Mouse (Mus musculus): Measurements from ENCODE around the gene Tdrd3. TPM values are rescaled to one million over a fixed set of nuclear protein-coding genes. Genes with fewer than 3 reads are reported as not detected.

Tdrd3 gene
- 44.3 and 48.0 TPM in 2 replicates for polyA plus RNA-seq (2015; fragmentation: Nextera tagmentation; extraction: Ambion mirVana)

DNA sequence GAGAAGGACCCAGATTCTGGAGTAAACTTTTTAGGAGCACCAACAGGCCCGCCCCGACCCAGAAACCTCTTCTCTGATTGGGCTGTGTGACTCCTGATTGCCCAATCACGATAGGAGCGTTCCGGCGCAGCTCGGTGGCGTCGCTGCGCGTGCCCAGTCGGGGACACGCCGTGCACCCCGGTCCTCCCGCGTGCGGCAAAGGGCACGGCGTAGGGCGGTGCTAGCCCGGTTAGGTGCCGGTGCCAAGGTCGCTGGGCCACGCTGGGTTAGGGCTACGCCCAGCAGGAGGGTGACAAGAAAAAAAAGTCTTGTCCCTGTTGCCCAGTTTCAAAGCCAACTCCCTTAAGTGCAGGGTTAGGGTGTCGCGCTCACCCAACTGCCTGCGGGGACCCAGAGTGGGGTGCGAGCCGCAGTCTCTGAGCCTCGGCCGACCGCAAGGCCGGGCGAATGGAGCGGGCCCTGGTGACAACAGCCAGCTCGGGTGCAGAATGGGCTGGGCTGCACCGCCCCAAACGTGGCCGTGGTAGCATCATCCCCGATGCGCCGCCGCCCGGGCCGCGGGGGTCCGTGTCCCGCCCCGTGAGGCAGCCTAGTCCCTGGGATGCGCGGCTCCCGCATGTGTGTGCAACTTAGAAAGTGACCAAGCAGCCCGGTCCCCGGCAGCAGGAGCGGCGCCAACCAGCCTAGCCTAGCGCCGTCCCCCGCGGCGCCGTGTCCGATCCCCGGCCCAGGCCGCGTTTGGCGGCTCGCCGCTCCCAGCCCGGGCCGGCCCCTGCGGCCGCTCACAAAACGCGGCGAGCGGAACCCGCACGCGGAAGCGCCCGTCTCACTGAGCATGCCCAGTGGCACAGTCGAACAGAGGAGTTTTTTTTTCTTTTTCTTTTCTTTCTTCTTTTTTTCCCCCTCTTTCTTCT lies at the start of gene Tdrd3:
Tdrd3 (plus strand) TSS at position 832 of the 914 bp plus-strand sequence.
- H3K9me3 ChIP-seq: no peaks in the 10 kb centered on the region
- H3K27me3 ChIP-seq (replicated peaks): no peaks in the 10 kb centered on the region
- H3K4me3 ChIP-seq: peak within 1 kb of the TSS; percentile 97
- ATAC-seq (replicated peaks): peak; percentile 97
- H3K36me3 ChIP-seq (replicated peaks): no peaks in the 10 kb centered on the region
- H3K9ac ChIP-seq: peak within 1 kb of the TSS; percentile 92
- peak within 1 kb of the TSS; percentile 77 for H3K4me2 ChIP-seq
- peaks cover 21% of the 10 kb centered on the region for H3K4me1 ChIP-seq
- peak within 1 kb of the TSS; percentile 99 for H3K27ac ChIP-seq
- under 1% methylated on average over 75 of the region's 85 CpGs for WGBS

DNA sequence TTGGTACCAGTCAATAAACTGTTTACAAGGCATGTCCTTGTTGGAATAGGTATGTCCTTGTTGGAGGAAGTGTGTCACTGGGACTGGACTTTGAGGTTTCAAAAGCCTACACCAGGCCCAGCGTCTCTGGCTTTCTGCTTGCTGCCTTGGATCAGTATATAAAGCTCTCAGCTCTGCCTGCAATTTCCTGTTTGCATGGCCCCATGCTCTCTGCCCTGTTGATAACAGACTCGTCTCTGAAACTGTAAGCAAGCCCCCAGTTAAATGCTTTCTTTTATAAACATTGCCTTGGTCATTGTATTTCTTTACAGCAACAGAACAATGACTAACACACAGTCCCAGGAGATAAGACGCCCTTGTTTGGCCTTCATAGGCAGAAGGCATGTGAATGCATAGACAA lies 49.3 kb upstream of the Tdrd3 start:
- no peak for ATAC-seq (replicated peaks)
- no peak overlapping the region for H3K27ac ChIP-seq
- H3K4me2 ChIP-seq: no peak overlapping the region
- no peaks in the 10 kb centered on the region for H3K4me1 ChIP-seq
- H3K4me3 ChIP-seq: no peak overlapping the region
- WGBS: 66% methylated on average over 3 of the region's 3 CpGs
- H3K9ac ChIP-seq: no peak overlapping the region
- no peaks in the 10 kb centered on the region for H3K9me3 ChIP-seq
- H3K36me3 ChIP-seq (replicated peaks): no peaks in the 10 kb centered on the region
- H3K27me3 ChIP-seq (replicated peaks): no peaks in the 10 kb centered on the region

DNA sequence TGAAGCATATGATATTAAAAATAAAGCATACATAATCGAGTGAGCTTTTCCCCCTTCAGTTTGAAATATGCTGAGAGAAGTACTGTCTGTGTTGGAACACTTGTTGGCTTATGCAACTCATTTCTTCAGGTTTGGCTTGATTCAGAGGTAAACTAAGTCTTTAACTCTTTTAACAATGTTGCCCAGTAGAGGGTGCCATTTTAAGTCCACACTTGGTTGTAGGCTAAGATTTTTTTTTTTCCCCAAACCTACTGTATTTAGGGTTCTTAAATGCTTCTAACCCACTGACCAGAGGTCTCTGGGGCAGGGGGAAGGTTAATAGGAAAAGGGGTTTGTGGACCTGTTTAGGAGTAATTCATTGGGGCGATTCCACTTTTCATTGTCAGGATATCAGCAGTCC lies 33.4 kb upstream of the Tdrd3 start:
- Histone ChIP-seq H3K9me3 (no peaks in the 10 kb centered on the region), H3K4me2 (no peak overlapping the region), H3K4me3 (no peak overlapping the region), H3K27me3 (replicated peaks) (no peaks in the 10 kb centered on the region), H3K9ac (no peak overlapping the region), H3K27ac (no peak overlapping the region), H3K4me1 (no peaks in the 10 kb centered on the region), H3K36me3 (replicated peaks) (no peaks in the 10 kb centered on the region)
- 73% methylated on average over 2 of the region's 2 CpGs for WGBS
- ATAC-seq (replicated peaks): no peak

DNA sequence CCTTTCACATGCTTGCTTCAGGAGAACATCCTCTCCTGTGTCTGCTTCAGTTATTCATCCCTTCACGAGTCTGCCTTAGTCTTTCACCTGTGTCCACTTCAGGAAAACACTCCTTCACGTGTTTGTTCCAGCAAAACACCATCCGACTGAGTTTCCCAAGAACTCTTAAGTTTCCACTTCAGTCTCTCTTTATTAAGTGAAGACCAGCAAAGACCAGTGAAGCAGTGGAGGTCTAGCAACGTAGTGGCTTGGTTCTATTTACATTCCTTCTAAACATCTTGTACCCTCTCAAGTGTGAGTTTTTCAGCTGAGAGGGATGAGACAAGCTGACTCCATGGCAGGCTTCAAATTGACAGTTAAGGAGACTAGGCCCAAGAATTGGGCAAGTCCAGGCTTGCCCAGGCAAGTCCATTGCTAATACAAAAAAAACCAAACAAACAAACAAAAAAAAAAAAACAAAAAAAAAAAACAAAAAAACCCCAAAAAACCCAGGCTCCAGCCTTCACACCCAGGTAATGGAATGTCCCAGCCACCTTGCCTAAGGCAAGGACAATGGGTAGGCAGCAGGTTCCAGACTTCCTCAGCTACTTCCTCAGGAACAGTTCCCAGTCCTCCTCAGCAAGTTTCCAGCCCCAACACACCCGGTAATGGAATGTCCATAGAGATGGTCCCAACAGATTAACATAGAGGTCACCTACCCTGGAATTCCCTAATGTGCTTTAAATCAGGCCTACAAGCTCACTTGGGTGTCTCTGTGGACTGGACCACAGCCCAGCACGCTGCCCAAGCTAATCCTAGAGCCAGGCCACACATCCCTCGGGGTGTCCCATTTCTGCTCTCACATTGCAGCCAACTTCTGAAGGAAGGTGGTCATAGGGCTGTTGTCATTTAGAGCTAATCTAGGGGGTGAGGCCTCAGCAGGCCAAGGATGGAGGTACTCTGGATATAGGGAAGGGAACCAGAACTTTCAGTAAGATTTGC lies 31.9 kb upstream of the Tdrd3 start:
- 85% methylated on average over 7 of the region's 7 CpGs for WGBS
- Histone ChIP-seq H3K36me3 (replicated peaks) (no peaks in the 10 kb centered on the region), H3K4me2 (no peak overlapping the region), H3K27ac (no peak overlapping the region), H3K27me3 (replicated peaks) (no peaks in the 10 kb centered on the region), H3K4me3 (no peak overlapping the region), H3K9me3 (no peaks in the 10 kb centered on the region), H3K4me1 (no peaks in the 10 kb centered on the region), H3K9ac (no peak overlapping the region)
- ATAC-seq (replicated peaks): no peak

DNA sequence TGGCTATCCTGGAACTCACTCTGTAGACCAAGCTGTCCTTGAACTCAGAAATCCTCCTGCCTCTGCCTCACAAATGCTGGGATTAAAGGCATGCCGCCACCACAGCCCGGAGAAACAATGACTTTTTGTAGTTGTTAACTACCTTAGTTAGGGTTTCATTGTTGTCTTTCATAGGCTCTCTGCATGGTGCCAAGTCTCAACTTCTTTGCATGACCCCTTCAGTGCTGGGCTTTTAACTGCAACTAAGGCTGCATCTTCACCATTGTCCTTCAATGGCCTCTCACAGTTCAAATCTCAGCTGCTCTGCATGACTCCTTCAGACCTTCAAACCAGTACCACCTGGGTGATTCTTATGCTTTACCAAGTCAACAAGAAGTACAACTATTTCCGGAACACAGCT lies 23.3 kb upstream of the Tdrd3 start:
- Histone ChIP-seq H3K4me1 (no peaks in the 10 kb centered on the region), H3K9me3 (no peaks in the 10 kb centered on the region), H3K27ac (no peak overlapping the region), H3K27me3 (replicated peaks) (no peaks in the 10 kb centered on the region), H3K36me3 (replicated peaks) (no peaks in the 10 kb centered on the region), H3K4me3 (no peak overlapping the region), H3K9ac (no peak overlapping the region), H3K4me2 (no peak overlapping the region)
- WGBS: 75% methylated on average over 3 of the region's 3 CpGs
- ATAC-seq (replicated peaks): no peak

DNA sequence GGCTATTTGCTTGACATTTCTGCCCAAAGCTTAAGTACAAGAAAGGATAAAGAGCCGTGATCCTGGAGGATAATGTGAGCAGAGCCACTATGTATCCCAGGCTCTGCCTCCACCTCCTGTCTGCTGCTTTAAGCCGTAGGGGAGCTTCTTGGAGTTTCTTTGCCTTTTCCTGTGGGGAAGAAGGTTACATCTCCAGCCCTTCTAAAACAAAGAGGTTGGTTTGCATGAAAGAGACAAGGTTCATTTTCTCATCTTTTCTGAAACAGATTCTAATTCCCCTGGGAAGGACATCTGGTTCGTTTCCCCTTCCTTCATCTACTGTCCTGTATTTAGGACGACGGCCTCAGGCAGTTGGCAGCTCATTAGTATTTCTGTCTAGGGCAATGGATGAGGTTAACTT lies 19.8 kb upstream of the Tdrd3 start:
- Histone ChIP-seq H3K27me3 (replicated peaks) (no peaks in the 10 kb centered on the region), H3K9ac (no peak overlapping the region), H3K27ac (no peak overlapping the region), H3K4me2 (no peak overlapping the region), H3K4me1 (no peaks in the 10 kb centered on the region), H3K9me3 (no peaks in the 10 kb centered on the region), H3K4me3 (no peak overlapping the region), H3K36me3 (replicated peaks) (no peaks in the 10 kb centered on the region)
- no peak for ATAC-seq (replicated peaks)
- WGBS: 41% methylated on average over 5 of the region's 5 CpGs

DNA sequence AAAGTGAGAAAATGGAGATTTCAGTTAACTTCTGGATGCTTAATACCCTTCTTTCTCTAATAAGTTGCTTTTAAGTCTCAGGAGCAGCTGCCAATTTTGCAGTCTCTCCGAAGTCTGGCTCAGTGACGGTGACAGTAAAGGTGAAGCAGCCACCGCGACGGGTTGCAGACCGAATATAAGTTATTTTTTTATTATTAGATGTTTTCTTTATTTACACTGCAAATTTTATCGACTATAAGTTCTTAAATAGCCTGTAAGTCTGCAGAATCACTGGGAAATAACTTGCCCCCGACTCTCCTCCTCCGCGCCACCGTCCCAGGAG lies 992 bp upstream of the Tdrd3 start:
- H3K27me3 ChIP-seq (replicated peaks): no peaks in the 10 kb centered on the region
- no peak for ATAC-seq (replicated peaks)
- peak overlapping the region; percentile 77 for H3K4me2 ChIP-seq
- H3K36me3 ChIP-seq (replicated peaks): no peaks in the 10 kb centered on the region
- H3K9me3 ChIP-seq: no peaks in the 10 kb centered on the region
- peaks cover 21% of the 10 kb centered on the region for H3K4me1 ChIP-seq
- H3K27ac ChIP-seq: no peak overlapping the region
- no peak overlapping the region for H3K9ac ChIP-seq
- WGBS: 1% methylated on average over 11 of the region's 11 CpGs
- peak overlapping the region; percentile 97 for H3K4me3 ChIP-seq

DNA sequence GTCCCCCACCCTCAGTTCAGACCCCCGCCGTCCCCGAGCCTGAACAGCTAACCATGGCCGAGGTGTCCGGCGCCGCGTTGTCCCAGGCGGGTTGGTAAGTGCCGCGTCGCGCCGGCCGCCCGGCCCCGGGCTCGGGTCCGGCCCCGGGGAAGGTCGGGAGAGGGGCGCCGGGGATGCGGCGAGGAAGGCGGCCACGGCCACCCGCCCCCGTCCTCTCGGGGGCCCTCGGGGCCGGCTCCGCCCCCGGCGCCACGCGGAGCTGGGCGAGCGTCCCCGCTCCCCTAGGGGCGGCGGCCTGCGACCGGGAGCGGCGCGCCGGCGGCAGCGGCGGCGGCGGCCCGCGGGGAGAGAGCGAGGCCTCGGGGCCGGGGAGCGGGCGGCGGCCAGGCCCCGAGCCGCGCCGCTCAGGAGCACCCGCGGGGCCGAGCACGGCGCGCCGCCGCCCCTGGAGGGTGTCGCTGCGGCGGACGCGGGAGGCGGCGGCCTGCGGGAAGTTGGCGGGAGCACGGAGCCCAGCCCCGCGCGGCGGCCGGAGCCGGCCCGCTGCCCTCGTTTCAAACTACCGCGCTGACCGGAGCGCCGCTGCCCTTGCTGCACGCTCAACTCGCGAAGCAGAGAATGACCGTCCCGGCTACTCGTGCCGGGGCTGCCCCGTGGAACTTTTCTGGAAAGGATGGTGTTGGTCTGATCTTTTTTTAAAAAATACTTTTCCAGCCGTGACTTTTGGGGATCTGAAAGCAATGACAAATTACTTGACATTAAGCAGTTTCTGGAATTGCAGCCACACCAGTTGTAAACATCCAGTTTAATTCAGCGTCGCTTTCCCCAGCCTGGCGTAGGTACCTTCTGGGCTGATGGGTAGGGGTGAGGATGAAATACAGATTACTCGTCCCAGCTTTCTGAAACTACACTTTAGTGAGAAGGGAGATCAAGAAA lies 584 bp downstream of the Tdrd3 start:
- Histone ChIP-seq H3K27me3 (replicated peaks) (no peaks in the 10 kb centered on the region), H3K4me1 (peaks cover 21% of the 10 kb centered on the region), H3K36me3 (replicated peaks) (no peaks in the 10 kb centered on the region), H3K4me3 (peak overlapping the region; percentile 97), H3K4me2 (peak overlapping the region; percentile 77), H3K27ac (peak overlapping the region; percentile 99), H3K9ac (peak overlapping the region; percentile 92), H3K9me3 (no peaks in the 10 kb centered on the region)
- peak; percentile 73 for ATAC-seq (replicated peaks)
- under 1% methylated on average over 95 of the region's 109 CpGs for WGBS

DNA sequence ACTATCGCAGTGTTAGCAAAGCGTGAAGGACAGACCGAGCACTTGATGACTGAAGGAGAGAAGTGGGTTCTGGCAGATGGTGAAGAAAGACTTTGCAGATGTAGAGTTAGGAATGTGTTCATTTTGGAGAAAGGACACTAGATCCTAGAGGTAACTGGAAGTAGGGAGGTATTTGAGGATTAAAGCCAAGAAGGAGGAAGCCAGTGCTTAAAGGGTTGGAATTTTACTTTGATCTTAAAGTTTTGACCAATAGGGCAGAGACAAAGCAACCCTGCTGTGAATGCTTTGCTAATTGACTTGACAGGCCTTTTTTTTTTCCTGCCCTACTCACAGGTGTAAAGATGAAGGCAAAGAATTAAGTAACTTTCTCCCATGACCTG lies 1.2 kb downstream of the Tdrd3 start:
- peaks cover 21% of the 10 kb centered on the region for H3K4me1 ChIP-seq
- no peaks in the 10 kb centered on the region for H3K9me3 ChIP-seq
- H3K9ac ChIP-seq: peak overlapping the region; percentile 92
- under 1% methylated on average over 3 of the region's 3 CpGs for WGBS
- peak overlapping the region; percentile 97 for H3K4me3 ChIP-seq
- H3K27ac ChIP-seq: peak overlapping the region; percentile 99
- H3K36me3 ChIP-seq (replicated peaks): no peaks in the 10 kb centered on the region
- peak overlapping the region; percentile 77 for H3K4me2 ChIP-seq
- no peaks in the 10 kb centered on the region for H3K27me3 ChIP-seq (replicated peaks)
- no peak for ATAC-seq (replicated peaks)

DNA sequence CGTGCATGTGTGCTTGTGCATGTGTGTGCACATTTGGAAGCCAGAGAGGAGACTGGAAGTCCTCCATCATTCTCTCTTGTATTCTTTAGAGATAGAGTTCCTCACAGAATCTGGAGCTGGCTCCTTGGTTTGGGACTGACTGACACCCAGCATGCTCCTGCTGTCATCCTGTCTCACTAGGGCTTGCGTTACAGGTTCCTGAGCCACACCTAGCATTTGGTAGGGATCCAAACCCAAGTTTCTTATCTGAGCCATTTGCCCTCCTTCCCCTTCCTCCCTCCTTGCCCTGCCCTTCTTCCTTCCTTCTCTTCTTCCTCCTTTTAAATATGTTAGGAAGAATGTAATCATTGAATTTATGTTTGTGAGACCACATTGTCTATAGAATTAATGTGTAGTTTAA lies 3.3 kb downstream of the Tdrd3 start:
- 90% methylated on average over 2 of the region's 2 CpGs for WGBS
- no peak overlapping the region for H3K27ac ChIP-seq
- H3K4me3 ChIP-seq: no peak overlapping the region

DNA sequence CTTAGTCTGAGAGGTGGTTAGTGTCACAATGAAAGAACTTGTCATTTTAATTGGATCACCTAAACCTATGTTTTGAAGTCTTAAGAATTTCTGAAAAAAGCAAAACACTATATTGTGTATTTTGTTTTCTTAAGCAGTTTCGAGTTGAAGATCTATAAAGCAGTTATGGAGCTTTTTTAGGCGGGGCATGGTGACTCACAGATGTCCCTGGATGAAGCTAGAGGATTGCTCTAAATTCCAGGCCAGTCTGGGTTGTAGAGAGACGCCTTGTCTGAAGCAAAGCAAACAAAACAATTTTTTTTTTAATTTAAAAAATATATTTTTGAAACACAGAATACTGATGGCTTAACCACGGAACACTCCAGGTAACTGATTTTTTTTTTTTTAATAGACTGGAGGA lies 4.1 kb downstream of the Tdrd3 start:
- H3K27me3 ChIP-seq (replicated peaks): no peaks in the 10 kb centered on the region
- ATAC-seq (replicated peaks): no peak
- no peak overlapping the region for H3K4me2 ChIP-seq
- H3K36me3 ChIP-seq (replicated peaks): no peaks in the 10 kb centered on the region
- H3K9ac ChIP-seq: no peak overlapping the region
- WGBS: 76% methylated on average over 4 of the region's 4 CpGs
- no peak overlapping the region for H3K27ac ChIP-seq
- no peaks in the 10 kb centered on the region for H3K9me3 ChIP-seq
- H3K4me1 ChIP-seq: peaks cover 16% of the 10 kb centered on the region
- no peak overlapping the region for H3K4me3 ChIP-seq

More for the DNA sequence above, 3.3 kb downstream of the Tdrd3 start:
- H3K4me2 ChIP-seq: no peak overlapping the region
- ATAC-seq (replicated peaks): no peak
- H3K27me3 ChIP-seq (replicated peaks): no peaks in the 10 kb centered on the region
- H3K36me3 ChIP-seq (replicated peaks): no peaks in the 10 kb centered on the region
- no peaks in the 10 kb centered on the region for H3K9me3 ChIP-seq
- H3K4me1 ChIP-seq: peaks cover 21% of the 10 kb centered on the region
- no peak overlapping the region for H3K9ac ChIP-seq

Data from midbrain, embryonic 15.5 days (tissue).